Mouse (Mus musculus) heart, postnatal 0 days (tissue): ENCODE measurements around the gene Tmtc1.

Source experiments
- CTCF ChIP-seq: IDR thresholded peaks from 2 replicates; pipeline ENCODE4 v1.5.1; 2016; ENCODE audit warnings: antibody characterized with exemption, control low read depth, low read depth
- EP300 ChIP-seq: IDR thresholded peaks from 2 replicates; pipeline ENCODE4 v1.6.1; 2016; ENCODE audit warnings: antibody characterized with exemption, low read depth

GRCm38 (mm10) chr6:148214765-148215164, 229.4 kb downstream of the Tmtc1 start:
- TF ChIP-seq EP300, result no peak
- TF ChIP-seq CTCF, result peak; percentile 71
